Mouse (Mus musculus) bone marrow, adult 2 months (tissue): ENCODE data around the gene 9030025P20Rik.
"Not testable (repeated sequence)": the region's sequence is repeated elsewhere in the genome, so short reads cannot be mapped to it uniquely, and the experiment has no call there.

ENCODE experiments used
- CTCF ChIP-seq: fragments of 200-500 bp; IDR thresholded peaks from 2 replicates; pipeline ENCODE4 v1.5.1; 2011; ENCODE audit warnings: low read length, control low read depth; ENCODE audit not compliant: control insufficient read depth, insufficient read depth
- POLR2A ChIP-seq: fragments of 200-500 bp; IDR thresholded peaks from 2 replicates; pipeline ENCODE4 v1.6.1; 2011; ENCODE audit warnings: low read depth, mild to moderate bottlenecking, control low read depth, low read length, borderline replicate concordance; ENCODE audit not compliant: control insufficient read depth

GRCm38 (mm10) chr17:14994140-14994539 is 15.9 kb downstream of the 9030025P20Rik start:
- not testable (repeated sequence) for TF ChIP-seq CTCF, POLR2A
